Mouse (Mus musculus): ENCODE measurements around the gene Trip10. TPM values are rescaled to one million over a fixed set of nuclear protein-coding genes. Genes with fewer than 3 reads are reported as not detected.

Gene Trip10
- 40.8 and 43.6 TPM in 2 replicates for polyA plus RNA-seq (2015; fragmentation: Nextera tagmentation; extraction: Ambion mirVana)

DNA sequence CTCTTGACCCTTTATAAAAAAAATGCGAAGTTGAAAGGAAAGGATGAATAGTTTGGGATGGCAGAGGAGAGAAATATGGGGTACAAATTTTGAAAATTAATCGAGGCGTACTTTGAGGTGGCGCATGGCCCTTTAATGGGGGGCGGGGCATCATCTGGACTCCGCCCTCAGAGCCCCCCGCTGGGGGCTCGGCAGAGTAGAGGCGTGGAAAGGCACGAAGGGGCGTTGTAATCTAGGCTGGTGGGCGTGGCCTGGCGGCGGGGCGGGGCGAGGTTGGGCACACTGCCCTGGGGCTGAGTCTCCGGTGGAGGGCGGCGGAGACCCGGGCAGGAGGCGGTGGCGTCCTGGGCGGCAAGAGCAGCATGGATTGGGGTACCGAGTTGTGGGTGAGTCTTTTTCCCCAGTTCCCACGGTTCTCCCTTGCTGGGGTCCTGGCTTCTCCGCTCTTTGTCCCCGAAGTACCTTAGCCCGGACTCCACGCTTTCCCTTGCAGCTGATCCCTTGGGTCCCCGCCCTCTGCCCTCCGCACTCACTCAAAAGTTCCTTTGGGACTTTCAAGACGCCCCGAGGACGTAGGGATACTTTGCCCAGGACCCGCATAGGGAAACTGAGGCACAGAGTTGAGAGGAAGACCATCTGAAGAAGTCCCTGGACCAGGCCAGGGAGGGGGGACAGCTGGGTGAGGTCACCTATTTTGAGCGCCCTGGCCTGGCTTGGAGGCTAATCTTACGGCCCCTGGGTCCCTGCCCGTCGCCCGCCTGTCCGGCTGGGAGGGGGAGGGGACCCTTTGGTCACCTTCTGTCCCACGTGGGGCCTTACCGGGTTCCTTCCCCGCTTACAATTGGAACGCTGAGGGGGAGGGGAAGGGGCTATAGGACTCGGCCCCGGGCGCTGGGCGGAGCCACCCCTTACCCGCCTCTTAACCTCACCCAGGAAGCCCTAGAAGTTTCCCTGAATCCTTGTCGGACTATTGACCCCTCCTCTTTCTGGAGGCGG lies at the start of gene Trip10:
Gene Trip10 (plus strand): TSS at position 270 of the 996 bp plus-strand sequence.
- H3K4me2 ChIP-seq (ENCODE audit: low read length) = peak within 1 kb of the TSS; percentile 96
- peak within 1 kb of the TSS; percentile 71 for H3K9ac ChIP-seq (ENCODE audit: low read depth, low read length)
- H3K9me3 ChIP-seq (replicated peaks; ENCODE audit: low read length) = no peaks in the 10 kb centered on the region
- WGBS = under 1% methylated on average over 47 of the region's 52 CpGs
- TF ChIP-seq CTCF (IDR thresholded peaks at IDR 0.05; ENCODE audit: low read depth) = peak; percentile 50
- H3K36me3 ChIP-seq (ENCODE audit: insufficient read depth, low read length) = peaks cover 9% of the 10 kb centered on the region; the same call in 1 of the 2 replicates
- peak within 1 kb of the TSS; percentile 88 for H3K27ac ChIP-seq
- peak; percentile 40 for ATAC-seq (replicated peaks; ENCODE audit: low FRiP score, low read depth)
- DNase-seq (ENCODE audit: low spot score) = peak; percentile 96
- peak within 1 kb of the TSS; percentile 79 for H3K4me3 ChIP-seq (replicated peaks; ENCODE audit: low read depth, low read length)
- no peaks in the 10 kb centered on the region for H3K27me3 ChIP-seq (ENCODE audit: insufficient read depth, low read length)
- H3K4me1 ChIP-seq (replicated peaks; ENCODE audit: insufficient read depth, low read length) = peaks cover 12% of the 10 kb centered on the region

DNA sequence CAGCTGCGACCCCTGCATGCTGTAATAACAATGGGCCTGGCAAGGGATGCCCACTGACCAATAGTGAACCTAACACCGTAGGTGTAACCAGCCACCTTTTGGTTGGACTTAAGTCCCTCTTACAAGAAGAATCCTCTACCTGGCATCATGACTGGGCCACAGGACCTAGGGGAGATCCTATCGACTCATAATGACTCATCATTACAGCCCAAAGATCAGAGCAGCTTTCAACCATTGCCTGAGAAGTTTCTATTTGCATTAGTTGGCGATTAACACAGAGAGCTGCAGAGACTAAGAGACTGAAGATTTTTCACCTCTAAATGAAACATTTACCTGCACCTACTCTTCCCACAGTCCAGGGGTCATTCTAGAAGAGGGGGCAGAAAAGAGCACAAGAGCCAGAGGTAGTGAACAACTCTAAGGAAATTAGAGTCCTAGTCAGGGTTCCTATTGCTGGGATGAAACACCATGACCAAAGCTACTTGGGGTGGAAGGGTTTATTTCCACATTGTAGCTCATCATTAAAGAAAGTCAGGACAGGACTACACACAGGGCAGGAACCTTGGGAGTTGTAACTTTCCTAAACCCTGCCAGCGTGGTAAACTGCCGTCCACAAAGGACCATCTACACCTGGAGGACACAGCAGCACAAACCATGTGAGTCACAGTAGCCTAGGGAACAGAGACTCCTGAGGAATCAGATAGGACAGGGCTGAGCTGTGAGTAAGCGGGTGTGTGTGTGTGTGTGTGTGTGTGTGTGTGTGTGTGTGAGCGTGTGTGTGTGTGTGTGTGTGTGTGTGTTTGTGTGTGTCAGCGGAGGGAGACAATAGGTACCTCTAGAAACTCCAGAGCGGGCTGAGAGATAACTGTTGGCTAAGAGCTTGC lies 47.2 kb upstream of the Trip10 start:
- DNase-seq (ENCODE audit: low spot score) (peak; percentile 15), ATAC-seq (replicated peaks; ENCODE audit: low FRiP score, low read depth) (peak; percentile 84)
- 73% methylated on average over 10 of the region's 10 CpGs for WGBS
- no peaks in the 10 kb centered on the region for H3K9me3 ChIP-seq (replicated peaks; ENCODE audit: low read length)
- no peak overlapping the region for H3K4me2 ChIP-seq (ENCODE audit: low read length)
- H3K9ac ChIP-seq (ENCODE audit: low read depth, low read length) = no peak overlapping the region
- H3K27ac ChIP-seq = 0 out of 2 replicates have a peak overlapping the region, but pooled peaks have one; percentile 8
- no peaks in the 10 kb centered on the region for H3K27me3 ChIP-seq (ENCODE audit: insufficient read depth, low read length)
- H3K4me1 ChIP-seq (replicated peaks; ENCODE audit: insufficient read depth, low read length) = no peaks in the 10 kb centered on the region
- TF ChIP-seq CTCF (IDR thresholded peaks at IDR 0.05; ENCODE audit: low read depth) = no peak
- no peak overlapping the region for H3K4me3 ChIP-seq (replicated peaks; ENCODE audit: low read depth, low read length)
- H3K36me3 ChIP-seq (ENCODE audit: insufficient read depth, low read length) = no peaks in the 10 kb centered on the region

DNA sequence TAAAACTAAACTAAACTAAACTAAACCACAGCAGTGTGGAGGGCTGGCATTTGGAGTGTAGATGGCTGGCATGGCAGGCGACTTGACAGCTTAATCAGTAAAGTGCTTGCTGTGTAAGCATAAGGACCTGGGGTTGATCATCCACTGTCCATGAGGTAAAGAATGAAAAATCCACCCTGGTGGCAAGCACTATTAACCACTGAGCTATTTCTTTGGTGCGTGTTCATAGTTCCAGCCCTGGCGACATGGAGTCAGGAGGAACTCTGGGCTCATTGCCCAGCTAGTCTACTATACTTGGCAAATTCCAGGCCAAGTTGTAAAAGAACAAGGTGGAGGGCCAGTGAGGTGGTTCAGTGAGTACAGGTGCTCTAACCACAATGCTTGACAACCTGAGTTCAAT lies 41.3 kb upstream of the Trip10 start:
- H3K27ac ChIP-seq = no peak overlapping the region
- 78% methylated on average over 3 of the region's 3 CpGs for WGBS
- no peaks in the 10 kb centered on the region for H3K4me1 ChIP-seq (replicated peaks; ENCODE audit: insufficient read depth, low read length)
- no peak overlapping the region for H3K9ac ChIP-seq (ENCODE audit: low read depth, low read length)
- no peak for DNase-seq (ENCODE audit: low spot score)
- no peak overlapping the region for H3K4me2 ChIP-seq (ENCODE audit: low read length)
- peak; percentile 54 for ATAC-seq (replicated peaks; ENCODE audit: low FRiP score, low read depth)
- no peaks in the 10 kb centered on the region for H3K27me3 ChIP-seq (ENCODE audit: insufficient read depth, low read length)
- TF ChIP-seq CTCF (IDR thresholded peaks at IDR 0.05; ENCODE audit: low read depth) = no peak
- no peaks in the 10 kb centered on the region for H3K9me3 ChIP-seq (replicated peaks; ENCODE audit: low read length)
- H3K36me3 ChIP-seq (ENCODE audit: insufficient read depth, low read length) = no peaks in the 10 kb centered on the region
- no peak overlapping the region for H3K4me3 ChIP-seq (replicated peaks; ENCODE audit: low read depth, low read length)

DNA sequence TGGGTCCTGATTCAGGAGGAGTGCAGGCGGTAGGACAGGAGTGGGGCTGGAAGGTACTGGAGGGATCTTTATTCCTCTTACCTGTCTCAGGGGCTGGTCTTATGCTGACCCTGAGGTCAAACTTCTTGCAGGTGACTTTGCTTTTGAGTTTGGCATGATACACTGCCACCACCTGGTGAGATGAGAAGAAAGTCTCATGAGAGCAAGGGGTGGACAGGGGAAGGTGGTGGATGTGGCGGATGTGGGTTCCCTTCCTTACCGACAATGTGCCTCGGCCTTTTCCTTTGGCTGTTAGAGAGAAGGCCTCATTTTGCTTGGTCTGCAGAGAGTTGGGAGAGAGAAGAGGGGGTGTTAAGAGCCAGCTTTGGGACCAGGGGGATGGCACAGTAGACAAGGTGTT lies 39.9 kb upstream of the Trip10 start:
- Histone ChIP-seq H3K36me3 (ENCODE audit: insufficient read depth, low read length) (no peaks in the 10 kb centered on the region), H3K4me1 (replicated peaks; ENCODE audit: insufficient read depth, low read length) (no peaks in the 10 kb centered on the region), H3K27ac (no peak overlapping the region), H3K4me2 (ENCODE audit: low read length) (no peak overlapping the region), H3K27me3 (ENCODE audit: insufficient read depth, low read length) (no peaks in the 10 kb centered on the region), H3K9me3 (replicated peaks; ENCODE audit: low read length) (no peaks in the 10 kb centered on the region), H3K4me3 (replicated peaks; ENCODE audit: low read depth, low read length) (no peak overlapping the region), H3K9ac (ENCODE audit: low read depth, low read length) (no peak overlapping the region)
- DNase-seq (ENCODE audit: low spot score) = no peak
- no peak for ATAC-seq (replicated peaks; ENCODE audit: low FRiP score, low read depth)
- TF ChIP-seq CTCF (IDR thresholded peaks at IDR 0.05; ENCODE audit: low read depth) = peak; percentile 45
- WGBS = 87% methylated on average over 4 of the region's 4 CpGs

DNA sequence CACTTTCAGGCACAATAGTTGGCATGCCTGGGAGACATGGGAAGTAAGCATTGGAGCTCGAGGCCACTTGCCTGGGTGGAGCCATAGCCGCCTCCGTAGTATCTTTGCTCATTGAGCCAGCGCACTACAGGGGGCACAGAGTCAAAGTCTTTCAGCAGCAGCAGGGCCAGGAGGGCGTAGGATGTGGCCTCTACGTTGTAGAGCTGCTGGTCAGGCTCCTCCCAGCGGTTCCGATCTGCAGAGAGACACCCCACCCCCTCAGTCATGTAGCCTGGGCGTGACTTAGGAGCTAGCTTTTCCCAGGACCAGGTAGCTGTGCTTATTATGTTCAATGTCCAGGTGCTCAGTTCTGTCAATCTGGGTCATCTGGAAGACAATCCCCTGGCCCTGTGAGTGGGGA lies 37.8 kb upstream of the Trip10 start:
- H3K27me3 ChIP-seq (ENCODE audit: insufficient read depth, low read length) = no peaks in the 10 kb centered on the region
- no peak for TF ChIP-seq CTCF (IDR thresholded peaks at IDR 0.05; ENCODE audit: low read depth)
- WGBS = 68% methylated on average over 9 of the region's 9 CpGs
- H3K27ac ChIP-seq = no peak overlapping the region
- H3K9ac ChIP-seq (ENCODE audit: low read depth, low read length) = no peak overlapping the region
- no peaks in the 10 kb centered on the region for H3K4me1 ChIP-seq (replicated peaks; ENCODE audit: insufficient read depth, low read length)
- no peak overlapping the region for H3K4me2 ChIP-seq (ENCODE audit: low read length)
- no peak overlapping the region for H3K4me3 ChIP-seq (replicated peaks; ENCODE audit: low read depth, low read length)
- H3K9me3 ChIP-seq (replicated peaks; ENCODE audit: low read length) = no peaks in the 10 kb centered on the region
- H3K36me3 ChIP-seq (ENCODE audit: insufficient read depth, low read length) = no peaks in the 10 kb centered on the region
- no peak for DNase-seq (ENCODE audit: low spot score)
- no peak for ATAC-seq (replicated peaks; ENCODE audit: low FRiP score, low read depth)
